Mouse (Mus musculus) ES-CJ7 (cell line): ENCODE measurements around the gene Edn2.

ENCODE experiments used
- DNase-seq: peaks from one replicate; pipeline ENCODE4 v3.0.0; 2011; ENCODE audit warnings: low read depth, low spot score

Edn2 gene

GRCm38 (mm10) chr4:120161166-120161949 is at the start of gene Edn2:
TSS of gene Edn2 (plus strand) at chr4:120161206.
- DNase-seq, result peak; percentile 11

GRCm38 (mm10) chr4:120115516-120115915 is 45.5 kb upstream of the Edn2 start:
- no peak for DNase-seq

GRCm38 (mm10) chr4:120116312-120116711 is 44.7 kb upstream of the Edn2 start:
- DNase-seq, result no peak

- DNase-seq, result peak; percentile 22
Measured at GRCm38 (mm10) chr4:120120276-120120675, 40.7 kb upstream of the Edn2 start.

- DNase-seq, result no peak
Measured at GRCm38 (mm10) chr4:120124656-120125055, 36.4 kb upstream of the Edn2 start.

- DNase-seq, result no peak
Measured at GRCm38 (mm10) chr4:120126047-120126446, 35.0 kb upstream of the Edn2 start.

GRCm38 (mm10) chr4:120127333-120127732 is 33.7 kb upstream of the Edn2 start:
- DNase-seq, result no peak

GRCm38 (mm10) chr4:120128033-120128432 is 33.0 kb upstream of the Edn2 start:
- DNase-seq, result no peak

- peak; percentile 37 for DNase-seq
Measured at GRCm38 (mm10) chr4:120129233-120129885, 31.6 kb upstream of the Edn2 start.

- no peak for DNase-seq
Measured at GRCm38 (mm10) chr4:120130926-120131325, 30.1 kb upstream of the Edn2 start.

GRCm38 (mm10) chr4:120131441-120132220 is 29.4 kb upstream of the Edn2 start:
- DNase-seq, result no peak

- no peak for DNase-seq
Measured at GRCm38 (mm10) chr4:120134223-120134622, 26.8 kb upstream of the Edn2 start.

- no peak for DNase-seq
Measured at GRCm38 (mm10) chr4:120141810-120142209, 19.2 kb upstream of the Edn2 start.

- DNase-seq, result no peak
Measured at GRCm38 (mm10) chr4:120142905-120143304, 18.1 kb upstream of the Edn2 start.

GRCm38 (mm10) chr4:120144343-120144742 is 16.7 kb upstream of the Edn2 start:
- no peak for DNase-seq

GRCm38 (mm10) chr4:120145931-120146330 is 15.1 kb upstream of the Edn2 start:
- DNase-seq, result no peak

- peak; percentile 58 for DNase-seq
Measured at GRCm38 (mm10) chr4:120148291-120149141, 12.5 kb upstream of the Edn2 start.

GRCm38 (mm10) chr4:120149142-120149524 is 11.9 kb upstream of the Edn2 start:
- peak; percentile 77 for DNase-seq

- DNase-seq, result no peak
Measured at GRCm38 (mm10) chr4:120150345-120150920, 10.6 kb upstream of the Edn2 start.

GRCm38 (mm10) chr4:120151906-120152305 is 9.1 kb upstream of the Edn2 start:
- DNase-seq, result no peak

GRCm38 (mm10) chr4:120152648-120153047 is 8.4 kb upstream of the Edn2 start:
- DNase-seq, result no peak
